Mouse (Mus musculus) hindbrain, embryonic 14.5 days (tissue): ENCODE measurements at regions not wholly inside any gene's neighbourhood (a gene's known extent, or its start where the extent isn't known, plus 50 kb on each side); places are given as distances from the start of the nearest gene placed in this dataset.
"Not testable (repeated sequence)": the region's sequence is repeated elsewhere in the genome, so short reads cannot be mapped to it uniquely, and the experiment has no call there.

Source experiments
- ATAC-seq: fragments of 200-750 bp; cut with Nextera tagmentation; 2 replicates; pipeline ENCODE4 v1.8.0; 2017; ENCODE audit warnings: moderate number of reproducible peaks, mild to moderate bottlenecking, moderate TSS enrichment, moderate library complexity; ENCODE audit not compliant: low FRiP score
- DNase-seq: peaks from one replicate; pipeline ENCODE4 v3.0.0-alpha.2; 2015; ENCODE audit warnings: low spot score
- H3K27ac ChIP-seq: fragments of 300-500 bp; sonication (generic); 2 replicates; pipeline ENCODE4 v1.5.1; 2014; ENCODE audit warnings: mild to moderate bottlenecking, moderate library complexity
- H3K27me3 ChIP-seq: fragments of 300-500 bp; sonication (generic); 2 replicates; pipeline ENCODE4 v1.6.1; 2014; ENCODE audit warnings: mild to moderate bottlenecking, low read length, mixed read lengths; ENCODE audit not compliant: control insufficient read depth, insufficient read depth
- H3K36me3 ChIP-seq: fragments of 300-500 bp; sonication (generic); replicated peaks from 2 replicates; pipeline ENCODE4 v1.6.1; 2014; ENCODE audit not compliant: control insufficient read depth, insufficient read depth
- H3K4me1 ChIP-seq: fragments of 300-500 bp; sonication (generic); replicated peaks from 2 replicates; pipeline ENCODE4 v1.6.1; 2014; ENCODE audit warnings: antibody characterized with exemption, low read length, mixed read lengths; ENCODE audit not compliant: control insufficient read depth, insufficient read depth
- H3K4me2 ChIP-seq: fragments of 300-500 bp; sonication (generic); replicated peaks from 2 replicates; pipeline ENCODE4 v1.6.1; 2014; ENCODE audit warnings: mild to moderate bottlenecking, moderate library complexity
- H3K4me3 ChIP-seq: fragments of 300-500 bp; sonication (generic); replicated peaks from 2 replicates; pipeline ENCODE4 v1.5.1; 2014; ENCODE audit warnings: mild to moderate bottlenecking, low read length
- H3K9ac ChIP-seq: fragments of 300-500 bp; sonication (generic); 2 replicates; pipeline ENCODE4 v1.6.1; 2014
- H3K9me3 ChIP-seq: fragments of 300-500 bp; sonication (generic); 2 replicates; pipeline ENCODE4 v1.6.1; 2016; ENCODE audit warnings: low read length; ENCODE audit not compliant: control insufficient read depth
- WGBS: fragments of 180-500 bp; shearing (Covaris S2); extraction: QIAGEN DNeasy Blood & Tissue Kit; methylation state at CpG from one replicate; pipeline ENCODE4 v1.1.7; 2014; 5-methylcytosine and 5-hydroxymethylcytosine counted together

DNA sequence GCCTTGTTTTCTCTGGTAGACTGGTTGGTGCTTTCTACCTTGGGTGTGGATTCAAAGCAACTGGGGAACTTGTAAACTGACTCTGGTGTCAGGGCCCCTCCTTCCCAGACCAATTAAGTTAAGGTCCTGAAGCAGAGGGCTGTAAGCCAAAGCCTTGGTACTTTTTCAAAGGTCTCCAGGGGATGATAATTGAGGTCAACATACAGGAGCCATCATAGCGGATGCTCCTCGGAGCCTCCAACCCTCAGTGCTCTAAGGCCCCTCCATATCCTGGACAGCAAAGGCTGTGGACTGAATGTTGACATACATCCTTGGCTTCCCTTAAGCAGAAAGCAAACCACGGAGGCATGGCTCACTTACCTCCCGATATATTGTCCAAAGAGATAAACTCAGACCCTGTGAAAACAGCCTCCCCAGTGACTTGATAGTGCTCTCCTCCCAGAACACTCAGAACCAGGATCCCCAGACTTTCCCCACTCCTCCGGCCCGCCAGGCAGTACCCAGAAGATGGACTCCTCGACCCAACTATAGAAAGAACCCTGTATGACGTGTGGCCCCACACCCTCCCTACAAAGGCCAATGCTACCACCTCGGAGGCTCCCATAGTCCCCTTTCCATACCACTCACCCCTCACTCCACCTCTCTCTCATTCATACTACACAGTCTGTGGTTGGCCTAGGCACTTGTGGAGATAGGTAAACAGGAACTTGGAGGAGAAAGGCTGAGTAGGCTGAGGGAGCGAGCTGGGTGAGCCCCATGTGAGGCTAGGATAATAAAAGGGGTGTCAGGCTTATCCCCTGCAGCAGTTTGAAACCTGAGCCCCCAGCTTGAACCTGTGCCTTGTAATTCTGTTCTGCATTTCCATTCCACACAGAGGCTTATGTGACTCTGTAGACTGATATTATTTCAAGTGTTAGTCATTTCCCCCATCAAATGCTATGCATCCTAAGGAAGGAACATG is 118.8 kb upstream of the Arid1b start:
- Histone ChIP-seq H3K27me3 (no peaks in the 10 kb centered on the region), H3K4me1 (no peaks in the 10 kb centered on the region), H3K9me3 (no peaks in the 10 kb centered on the region), H3K4me2 (no peak overlapping the region), H3K36me3 (no peaks in the 10 kb centered on the region), H3K4me3 (no peak overlapping the region), H3K9ac (no peak overlapping the region), H3K27ac (no peak overlapping the region)
- no peak for ATAC-seq
- no peak for DNase-seq
- WGBS: 81% methylated on average over 10 of the region's 10 CpGs

DNA sequence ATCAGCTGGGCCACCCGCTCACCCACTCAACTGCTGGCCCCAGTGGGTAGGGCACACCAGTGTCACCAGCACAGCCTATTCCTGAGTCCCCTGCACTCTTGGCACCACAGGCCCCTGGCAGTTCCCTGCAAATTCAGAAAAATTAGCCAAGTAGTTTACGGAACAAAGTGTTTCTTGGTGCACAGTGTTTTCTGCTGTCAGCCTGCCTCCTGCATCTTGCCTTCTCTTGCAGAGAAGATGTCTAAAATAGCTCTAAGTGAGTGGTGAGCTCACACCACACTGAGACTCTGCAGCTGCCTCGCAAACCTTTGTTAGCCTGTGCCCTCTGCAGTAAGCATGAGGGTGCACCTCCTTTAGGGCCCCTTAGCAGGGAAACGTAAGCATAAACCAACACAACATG is 117.7 kb upstream of the Arid1b start:
- ATAC-seq (no peak), DNase-seq (no peak)
- Histone ChIP-seq H3K9ac (no peak overlapping the region), H3K4me1 (no peaks in the 10 kb centered on the region), H3K36me3 (no peaks in the 10 kb centered on the region), H3K27ac (no peak overlapping the region), H3K4me3 (no peak overlapping the region), H3K9me3 (no peaks in the 10 kb centered on the region), H3K4me2 (no peak overlapping the region), H3K27me3 (no peaks in the 10 kb centered on the region)
- WGBS: 92% methylated on average over 4 of the region's 4 CpGs

DNA sequence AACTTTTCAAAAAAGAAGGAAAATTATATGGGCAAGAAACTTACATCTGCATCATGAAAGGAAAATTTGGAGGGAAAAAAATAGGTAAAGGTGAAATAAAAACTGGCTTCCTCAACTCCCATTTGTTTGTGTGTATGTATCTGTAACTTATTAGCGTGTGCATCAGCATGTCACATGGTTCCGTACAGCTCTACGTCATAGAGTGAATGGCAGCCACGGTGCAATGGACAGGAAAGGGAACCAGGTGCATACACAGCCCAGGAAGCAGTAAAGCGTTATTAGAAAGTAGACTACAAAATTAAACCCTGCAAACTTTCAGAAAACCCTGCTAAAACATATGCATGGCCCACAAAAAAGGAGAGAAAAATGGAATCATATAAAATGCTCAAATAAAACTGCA is 112.7 kb upstream of the Arid1b start:
- H3K4me2 ChIP-seq: no peak overlapping the region
- no peak overlapping the region for H3K9ac ChIP-seq
- DNase-seq (no peak), ATAC-seq (no peak)
- H3K4me3 ChIP-seq: no peak overlapping the region
- no peaks in the 10 kb centered on the region for H3K27me3 ChIP-seq
- H3K27ac ChIP-seq: no peak overlapping the region
- H3K4me1 ChIP-seq: no peaks in the 10 kb centered on the region
- no peaks in the 10 kb centered on the region for H3K36me3 ChIP-seq
- 88% methylated on average over 5 of the region's 5 CpGs for WGBS
- no peaks in the 10 kb centered on the region for H3K9me3 ChIP-seq

DNA sequence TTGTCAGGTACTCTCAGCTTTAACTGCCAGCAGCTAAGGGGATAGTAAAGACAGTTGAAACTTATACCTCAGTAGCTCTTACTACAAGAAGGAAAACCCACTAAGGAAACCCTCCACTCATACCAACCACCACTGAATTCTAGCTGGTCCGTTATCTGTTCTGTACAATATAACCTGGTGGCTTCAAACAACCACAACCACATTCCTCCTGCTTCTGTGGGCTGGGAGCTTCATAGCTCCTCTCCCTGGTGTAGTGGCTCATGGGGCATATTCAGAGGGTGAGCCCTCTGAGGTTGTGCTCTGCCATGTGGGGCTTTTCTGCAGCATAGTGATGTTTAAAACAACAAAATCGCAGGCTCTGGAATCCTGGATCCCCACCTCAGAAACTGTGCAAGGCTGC is 110.0 kb upstream of the Arid1b start:
- no peak for ATAC-seq
- no peaks in the 10 kb centered on the region for H3K4me1 ChIP-seq
- 92% methylated on average over 2 of the region's 2 CpGs for WGBS
- no peaks in the 10 kb centered on the region for H3K27me3 ChIP-seq
- no peak overlapping the region for H3K4me2 ChIP-seq
- no peaks in the 10 kb centered on the region for H3K9me3 ChIP-seq
- no peak overlapping the region for H3K27ac ChIP-seq
- no peak overlapping the region for H3K4me3 ChIP-seq
- DNase-seq: peak; percentile 18
- H3K36me3 ChIP-seq: no peaks in the 10 kb centered on the region
- H3K9ac ChIP-seq: no peak overlapping the region

DNA sequence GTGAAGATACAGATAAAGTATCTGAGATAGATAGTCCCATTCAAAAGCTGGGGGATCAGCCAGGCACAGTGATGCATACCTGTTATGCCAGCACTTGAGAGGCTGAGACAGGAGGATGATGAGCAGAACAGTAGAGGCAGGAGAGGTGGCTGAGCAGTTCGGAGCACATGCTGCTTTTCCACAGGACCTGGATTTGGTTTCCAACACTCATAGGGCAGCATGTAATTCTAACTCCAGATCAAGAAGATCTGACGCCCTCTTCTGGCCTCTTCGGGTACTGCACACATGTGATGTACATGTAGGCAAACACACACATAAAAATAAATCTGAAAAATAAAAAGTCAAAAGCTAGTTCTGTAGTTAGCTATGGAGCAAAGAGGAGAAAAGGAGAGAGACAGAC is 109.4 kb upstream of the Arid1b start:
- H3K27ac ChIP-seq: no peak overlapping the region
- 81% methylated on average over 3 of the region's 3 CpGs for WGBS
- DNase-seq: no peak
- no peak overlapping the region for H3K4me3 ChIP-seq
- no peaks in the 10 kb centered on the region for H3K4me1 ChIP-seq
- H3K27me3 ChIP-seq: no peaks in the 10 kb centered on the region
- H3K9me3 ChIP-seq: no peaks in the 10 kb centered on the region
- no peak overlapping the region for H3K9ac ChIP-seq
- no peak overlapping the region for H3K4me2 ChIP-seq
- no peak for ATAC-seq
- H3K36me3 ChIP-seq: no peaks in the 10 kb centered on the region

DNA sequence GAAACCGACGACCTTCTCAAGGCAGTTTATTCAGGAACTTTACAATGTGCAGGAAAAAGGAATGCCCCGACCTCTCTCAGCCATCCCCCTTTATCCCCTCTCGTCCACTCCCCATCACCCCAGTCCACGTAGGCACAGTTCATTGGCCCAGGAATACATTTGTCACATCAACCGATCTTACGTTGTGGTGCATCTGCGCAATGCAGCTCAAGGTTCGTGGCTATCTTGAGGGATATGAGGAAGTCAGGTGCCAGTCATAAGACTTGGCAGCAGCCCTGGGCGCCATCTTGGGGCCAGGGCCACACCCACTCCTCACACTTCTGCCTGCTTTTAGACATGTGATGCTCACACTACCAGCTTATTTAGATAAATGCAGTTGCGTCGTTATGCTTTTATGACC is 106.8 kb upstream of the Arid1b start:
- ATAC-seq, H3K9ac ChIP-seq, H3K9me3 ChIP-seq, H3K4me3 ChIP-seq, H3K27me3 ChIP-seq, H3K4me2 ChIP-seq, DNase-seq, H3K27ac ChIP-seq, H3K36me3 ChIP-seq, H3K4me1 ChIP-seq: not testable (repeated sequence)
- 92% methylated on average over 12 of the region's 12 CpGs for WGBS

DNA sequence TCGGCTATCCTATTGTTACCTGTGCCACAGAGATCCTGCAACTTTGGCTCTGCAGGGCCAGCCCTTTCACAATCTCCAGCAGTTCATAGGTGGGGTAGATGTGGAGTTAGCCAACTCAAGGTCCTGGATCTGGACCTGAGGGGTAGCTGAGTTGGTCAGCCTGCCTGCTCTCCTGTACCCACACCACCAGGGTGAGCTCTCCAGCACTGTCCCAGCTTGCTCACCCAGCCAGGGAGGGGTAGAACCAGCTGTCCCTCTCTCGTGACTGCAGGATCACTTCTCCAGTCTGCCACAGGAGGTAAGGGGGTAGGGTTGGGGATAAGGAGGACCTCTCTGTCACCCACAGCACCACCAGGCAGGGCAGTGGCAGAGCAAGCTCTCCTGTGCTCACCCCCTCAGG is 104.6 kb upstream of the Arid1b start:
- no peak for ATAC-seq

DNA sequence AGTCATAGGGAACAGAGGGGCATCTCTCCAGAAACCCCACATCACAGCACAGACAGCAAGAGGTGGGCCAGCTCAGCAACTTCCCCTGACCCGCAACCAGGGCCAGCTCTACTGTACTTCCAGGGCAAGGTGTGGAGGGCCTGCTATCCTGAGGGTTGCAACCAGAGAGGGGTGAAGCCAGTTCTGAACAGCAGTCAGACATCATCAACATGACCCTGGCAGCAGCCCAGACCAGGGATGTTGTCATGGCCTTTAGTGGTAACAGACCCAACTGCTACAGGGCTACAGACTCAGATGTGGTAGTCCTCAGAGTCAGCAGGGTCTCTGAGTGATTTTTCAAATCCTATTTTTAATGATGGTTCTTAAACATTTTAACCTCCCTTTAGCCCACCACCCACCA is 104.0 kb upstream of the Arid1b start:
- H3K4me3 ChIP-seq: no peak overlapping the region
- H3K36me3 ChIP-seq: no peaks in the 10 kb centered on the region
- WGBS: 81% methylated on average over 1 of the region's 1 CpGs
- H3K27ac ChIP-seq: no peak overlapping the region
- DNase-seq: no peak
- no peaks in the 10 kb centered on the region for H3K27me3 ChIP-seq
- H3K4me1 ChIP-seq: no peaks in the 10 kb centered on the region
- ATAC-seq: no peak
- no peak overlapping the region for H3K4me2 ChIP-seq
- no peak overlapping the region for H3K9ac ChIP-seq
- H3K9me3 ChIP-seq: no peaks in the 10 kb centered on the region

More for the DNA sequence above, 104.6 kb upstream of the Arid1b start:
- H3K4me3 ChIP-seq: no peak overlapping the region
- H3K27ac ChIP-seq: no peak overlapping the region
- H3K4me1 ChIP-seq: no peaks in the 10 kb centered on the region
- H3K9me3 ChIP-seq: no peaks in the 10 kb centered on the region
- no peaks in the 10 kb centered on the region for H3K36me3 ChIP-seq
- DNase-seq: no peak
- H3K27me3 ChIP-seq: no peaks in the 10 kb centered on the region
- no peak overlapping the region for H3K4me2 ChIP-seq
- WGBS: 75% methylated on average over 2 of the region's 2 CpGs
- no peak overlapping the region for H3K9ac ChIP-seq

DNA sequence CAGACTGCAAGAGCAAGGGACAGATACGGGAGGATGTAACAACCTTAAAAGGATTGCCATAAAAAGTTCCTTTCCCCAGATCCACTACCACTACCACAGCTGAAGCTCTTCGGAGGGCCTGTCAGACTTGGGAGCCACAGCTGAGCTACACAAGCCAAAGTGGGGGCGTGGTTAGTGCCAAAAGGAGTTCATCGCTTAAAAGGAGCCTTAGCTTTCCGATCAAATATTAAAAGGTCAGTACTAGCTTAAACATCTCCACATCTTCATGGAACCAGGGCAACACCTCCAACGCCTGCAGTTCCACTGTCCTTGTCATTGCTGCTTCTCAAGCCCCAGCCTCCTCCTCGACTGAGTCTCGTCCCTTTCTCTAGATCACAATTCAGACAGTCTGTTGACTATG is 102.6 kb upstream of the Arid1b start:
- H3K36me3 ChIP-seq: no peaks in the 10 kb centered on the region
- ATAC-seq (no peak), DNase-seq (no peak)
- no peak overlapping the region for H3K9ac ChIP-seq
- H3K4me1 ChIP-seq: no peaks in the 10 kb centered on the region
- no peak overlapping the region for H3K4me2 ChIP-seq
- no peak overlapping the region for H3K4me3 ChIP-seq
- H3K27me3 ChIP-seq: no peaks in the 10 kb centered on the region
- H3K27ac ChIP-seq: no peak overlapping the region
- WGBS: 93% methylated on average over 8 of the region's 8 CpGs
- no peaks in the 10 kb centered on the region for H3K9me3 ChIP-seq
